Mouse (Mus musculus): ENCODE results near the gene Kcna3.

GRCm38 (mm10) chr3:106996186-106996585 is 39.8 kb upstream of the Kcna3 start:
- TF ChIP-seq POLR2A (IDR thresholded peaks at IDR 0.05; ENCODE audit: control insufficient read depth, extremely low read depth, insufficient read depth, low read length, poor library complexity) (no peak), CTCF (IDR thresholded peaks at IDR 0.05; ENCODE audit: borderline replicate concordance, control insufficient read depth, extremely low read depth, insufficient read depth, low read length, poor library complexity) (no peak)
